Mouse (Mus musculus): ENCODE measurements at regions not wholly inside any gene's neighbourhood (a gene's known extent, or its start where the extent isn't known, plus 50 kb on each side); places are given as distances from the start of the nearest gene placed in this dataset.

GRCm38 (mm10) chr3:52479186-52479585, 211.1 kb downstream of the Foxo1 start:
- Histone ChIP-seq H3K9me3 (no peaks in the 10 kb centered on the region), H3K4me1 (no peaks in the 10 kb centered on the region), H3K9ac (replicated peaks) (no peak overlapping the region), H3K4me2 (replicated peaks) (no peak overlapping the region), H3K4me3 (no peak overlapping the region), H3K36me3 (no peaks in the 10 kb centered on the region), H3K27me3 (no peaks in the 10 kb centered on the region), H3K27ac (replicated peaks) (no peak overlapping the region)
- WGBS = 87% methylated on average over 5 of the region's 5 CpGs
- no peak for ATAC-seq (replicated peaks)

- Histone ChIP-seq H3K27me3 (no peaks in the 10 kb centered on the region), H3K27ac (replicated peaks) (no peak overlapping the region), H3K9me3 (peaks cover 12% of the 10 kb centered on the region; the same call in 1 of the 2 replicates), H3K4me2 (replicated peaks) (no peak overlapping the region), H3K9ac (replicated peaks) (no peak overlapping the region), H3K4me1 (no peaks in the 10 kb centered on the region), H3K36me3 (no peaks in the 10 kb centered on the region), H3K4me3 (no peak overlapping the region)
- no peak for ATAC-seq (replicated peaks)
- WGBS = 80% methylated on average over 4 of the region's 4 CpGs
Measured at GRCm38 (mm10) chr3:52469900-52470299, 201.8 kb downstream of the Foxo1 start.

- peaks cover 12% of the 10 kb centered on the region; the same call in 1 of the 2 replicates for H3K9me3 ChIP-seq
- H3K4me1 ChIP-seq = no peaks in the 10 kb centered on the region
- H3K36me3 ChIP-seq = no peaks in the 10 kb centered on the region
- H3K9ac ChIP-seq (replicated peaks) = no peak overlapping the region
- H3K4me3 ChIP-seq = no peak overlapping the region
- no peak overlapping the region for H3K4me2 ChIP-seq (replicated peaks)
- H3K27ac ChIP-seq (replicated peaks) = no peak overlapping the region
- ATAC-seq (replicated peaks) = no peak
- WGBS = 87% methylated on average over 5 of the region's 5 CpGs
- no peaks in the 10 kb centered on the region for H3K27me3 ChIP-seq
Measured at GRCm38 (mm10) chr3:52469397-52469796, 201.3 kb downstream of the Foxo1 start.

- no peak overlapping the region for H3K4me2 ChIP-seq (replicated peaks)
- H3K36me3 ChIP-seq = no peaks in the 10 kb centered on the region
- H3K9me3 ChIP-seq = peaks cover 12% of the 10 kb centered on the region; the same call in 1 of the 2 replicates
- 94% methylated on average over 8 of the region's 8 CpGs for WGBS
- no peaks in the 10 kb centered on the region for H3K4me1 ChIP-seq
- H3K9ac ChIP-seq (replicated peaks) = no peak overlapping the region
- no peaks in the 10 kb centered on the region for H3K27me3 ChIP-seq
- H3K4me3 ChIP-seq = no peak overlapping the region
- no peak for ATAC-seq (replicated peaks)
- no peak overlapping the region for H3K27ac ChIP-seq (replicated peaks)
Measured at GRCm38 (mm10) chr3:52468326-52468725, 200.2 kb downstream of the Foxo1 start.

GRCm38 (mm10) chr3:52467876-52468275, 199.7 kb downstream of the Foxo1 start:
- Histone ChIP-seq H3K36me3 (no peaks in the 10 kb centered on the region), H3K9ac (replicated peaks) (no peak overlapping the region), H3K27ac (replicated peaks) (no peak overlapping the region), H3K9me3 (peaks cover 12% of the 10 kb centered on the region; the same call in 1 of the 2 replicates), H3K4me2 (replicated peaks) (no peak overlapping the region), H3K27me3 (no peaks in the 10 kb centered on the region), H3K4me3 (no peak overlapping the region), H3K4me1 (no peaks in the 10 kb centered on the region)
- no peak for ATAC-seq (replicated peaks)
- 82% methylated on average over 3 of the region's 3 CpGs for WGBS

GRCm38 (mm10) chr3:52466984-52467565, 198.9 kb downstream of the Foxo1 start:
- Histone ChIP-seq H3K9me3 (peaks cover 12% of the 10 kb centered on the region; the same call in 1 of the 2 replicates), H3K4me3 (no peak overlapping the region), H3K27ac (replicated peaks) (no peak overlapping the region), H3K27me3 (no peaks in the 10 kb centered on the region), H3K9ac (replicated peaks) (no peak overlapping the region), H3K36me3 (no peaks in the 10 kb centered on the region), H3K4me1 (no peaks in the 10 kb centered on the region), H3K4me2 (replicated peaks) (no peak overlapping the region)
- no peak for ATAC-seq (replicated peaks)
- WGBS = 72% methylated on average over 11 of the region's 11 CpGs

- no peak overlapping the region for H3K4me3 ChIP-seq
- no peaks in the 10 kb centered on the region for H3K27me3 ChIP-seq
- no peak overlapping the region for H3K9ac ChIP-seq (replicated peaks)
- H3K9me3 ChIP-seq = peaks cover 9% of the 10 kb centered on the region; the same call in 1 of the 2 replicates
- no peak for ATAC-seq (replicated peaks)
- 81% methylated on average over 3 of the region's 3 CpGs for WGBS
- H3K4me2 ChIP-seq (replicated peaks) = no peak overlapping the region
- H3K27ac ChIP-seq (replicated peaks) = no peak overlapping the region
- no peaks in the 10 kb centered on the region for H3K4me1 ChIP-seq
- H3K36me3 ChIP-seq = no peaks in the 10 kb centered on the region
Measured at GRCm38 (mm10) chr3:52466571-52466970, 198.4 kb downstream of the Foxo1 start.

- WGBS = 71% methylated on average over 7 of the region's 7 CpGs
- H3K27me3 ChIP-seq = no peaks in the 10 kb centered on the region
- H3K4me1 ChIP-seq = no peaks in the 10 kb centered on the region
- no peaks in the 10 kb centered on the region for H3K9me3 ChIP-seq
- H3K4me3 ChIP-seq = no peak overlapping the region
- H3K9ac ChIP-seq (replicated peaks) = no peak overlapping the region
- ATAC-seq (replicated peaks) = no peak
- H3K36me3 ChIP-seq = no peaks in the 10 kb centered on the region
- no peak overlapping the region for H3K4me2 ChIP-seq (replicated peaks)
- H3K27ac ChIP-seq (replicated peaks) = no peak overlapping the region
Measured at GRCm38 (mm10) chr3:52463911-52464310, 195.8 kb downstream of the Foxo1 start.

GRCm38 (mm10) chr3:52454955-52455354, 186.8 kb downstream of the Foxo1 start:
- 92% methylated on average over 5 of the region's 5 CpGs for WGBS
- Histone ChIP-seq H3K9me3 (no peaks in the 10 kb centered on the region), H3K9ac (replicated peaks) (no peak overlapping the region), H3K27me3 (no peaks in the 10 kb centered on the region), H3K36me3 (no peaks in the 10 kb centered on the region), H3K4me3 (no peak overlapping the region), H3K4me1 (no peaks in the 10 kb centered on the region), H3K4me2 (replicated peaks) (no peak overlapping the region), H3K27ac (replicated peaks) (no peak overlapping the region)
- ATAC-seq (replicated peaks) = no peak

GRCm38 (mm10) chr3:52453041-52453440, 184.9 kb downstream of the Foxo1 start:
- Histone ChIP-seq H3K36me3 (no peaks in the 10 kb centered on the region), H3K27me3 (no peaks in the 10 kb centered on the region), H3K9me3 (no peaks in the 10 kb centered on the region), H3K4me2 (replicated peaks) (no peak overlapping the region), H3K27ac (replicated peaks) (no peak overlapping the region), H3K4me3 (no peak overlapping the region), H3K4me1 (no peaks in the 10 kb centered on the region), H3K9ac (replicated peaks) (no peak overlapping the region)
- no peak for ATAC-seq (replicated peaks)
- 93% methylated on average over 3 of the region's 3 CpGs for WGBS

- WGBS = 69% methylated on average over 5 of the region's 5 CpGs
- Histone ChIP-seq H3K27ac (replicated peaks) (no peak overlapping the region), H3K36me3 (no peaks in the 10 kb centered on the region), H3K27me3 (no peaks in the 10 kb centered on the region), H3K4me1 (no peaks in the 10 kb centered on the region), H3K9me3 (no peaks in the 10 kb centered on the region), H3K4me3 (no peak overlapping the region), H3K9ac (replicated peaks) (no peak overlapping the region), H3K4me2 (replicated peaks) (no peak overlapping the region)
- ATAC-seq (replicated peaks) = no peak
Measured at GRCm38 (mm10) chr3:52452345-52452744, 184.2 kb downstream of the Foxo1 start.

- 0 out of 2 replicates have a peak, but pooled peaks cover 6% of the 10 kb centered on the region for H3K4me1 ChIP-seq
- no peak for ATAC-seq (replicated peaks)
- H3K9me3 ChIP-seq = no peaks in the 10 kb centered on the region
- no peaks in the 10 kb centered on the region for H3K36me3 ChIP-seq
- H3K4me3 ChIP-seq = no peak overlapping the region
- no peaks in the 10 kb centered on the region for H3K27me3 ChIP-seq
- no peak overlapping the region for H3K9ac ChIP-seq (replicated peaks)
- no peak overlapping the region for H3K27ac ChIP-seq (replicated peaks)
- 64% methylated on average over 1 of the region's 1 CpGs for WGBS
- H3K4me2 ChIP-seq (replicated peaks) = no peak overlapping the region
Measured at GRCm38 (mm10) chr3:52446991-52447390, 178.9 kb downstream of the Foxo1 start.

GRCm38 (mm10) chr3:52446500-52446899, 178.4 kb downstream of the Foxo1 start:
- Histone ChIP-seq H3K36me3 (no peaks in the 10 kb centered on the region), H3K9me3 (no peaks in the 10 kb centered on the region), H3K4me1 (0 out of 2 replicates have a peak, but pooled peaks cover 6% of the 10 kb centered on the region), H3K9ac (replicated peaks) (no peak overlapping the region), H3K27ac (replicated peaks) (no peak overlapping the region), H3K27me3 (no peaks in the 10 kb centered on the region), H3K4me3 (no peak overlapping the region), H3K4me2 (replicated peaks) (no peak overlapping the region)
- 78% methylated on average over 5 of the region's 5 CpGs for WGBS
- no peak for ATAC-seq (replicated peaks)

Measured in forebrain, embryonic 15.5 days (tissue).